Mouse (Mus musculus) E14TG2a.4 (cell line): ENCODE measurements around the gene Actn4.

Source experiments
- H3K27me3 ChIP-seq: 2 replicates; pipeline ENCODE4 v1.6.1; 2014; ENCODE audit warnings: low read length, control low read depth; ENCODE audit not compliant: insufficient read depth
- H3K36me3 ChIP-seq: 2 replicates; pipeline ENCODE4 v1.6.1; 2014; ENCODE audit warnings: low read length, control low read depth; ENCODE audit not compliant: insufficient read depth
- H3K4me1 ChIP-seq: replicated peaks from 2 replicates; pipeline ENCODE4 v1.6.1; 2014; ENCODE audit warnings: low read depth, low read length, control low read depth
- H3K4me3 ChIP-seq: replicated peaks from 2 replicates; pipeline ENCODE4 v1.5.1; 2014; ENCODE audit warnings: mild to moderate bottlenecking, low read length
- H3K9me3 ChIP-seq: 2 replicates; pipeline ENCODE4 v1.6.1; 2014; ENCODE audit warnings: low read length, control low read depth
- CTCF ChIP-seq: conservative IDR thresholded peaks from 2 replicates; pipeline ENCODE4 v1.5.1; 2014; ENCODE audit warnings: low read length
- NANOG ChIP-seq: IDR thresholded peaks from 2 replicates; pipeline ENCODE4 v1.6.1; 2014; ENCODE audit warnings: borderline replicate concordance, low read length, mixed read lengths
- POU5F1 ChIP-seq: IDR thresholded peaks from 2 replicates; pipeline ENCODE4 v1.6.1; 2014; ENCODE audit warnings: low read length, borderline replicate concordance

The Actn4 gene

DNA sequence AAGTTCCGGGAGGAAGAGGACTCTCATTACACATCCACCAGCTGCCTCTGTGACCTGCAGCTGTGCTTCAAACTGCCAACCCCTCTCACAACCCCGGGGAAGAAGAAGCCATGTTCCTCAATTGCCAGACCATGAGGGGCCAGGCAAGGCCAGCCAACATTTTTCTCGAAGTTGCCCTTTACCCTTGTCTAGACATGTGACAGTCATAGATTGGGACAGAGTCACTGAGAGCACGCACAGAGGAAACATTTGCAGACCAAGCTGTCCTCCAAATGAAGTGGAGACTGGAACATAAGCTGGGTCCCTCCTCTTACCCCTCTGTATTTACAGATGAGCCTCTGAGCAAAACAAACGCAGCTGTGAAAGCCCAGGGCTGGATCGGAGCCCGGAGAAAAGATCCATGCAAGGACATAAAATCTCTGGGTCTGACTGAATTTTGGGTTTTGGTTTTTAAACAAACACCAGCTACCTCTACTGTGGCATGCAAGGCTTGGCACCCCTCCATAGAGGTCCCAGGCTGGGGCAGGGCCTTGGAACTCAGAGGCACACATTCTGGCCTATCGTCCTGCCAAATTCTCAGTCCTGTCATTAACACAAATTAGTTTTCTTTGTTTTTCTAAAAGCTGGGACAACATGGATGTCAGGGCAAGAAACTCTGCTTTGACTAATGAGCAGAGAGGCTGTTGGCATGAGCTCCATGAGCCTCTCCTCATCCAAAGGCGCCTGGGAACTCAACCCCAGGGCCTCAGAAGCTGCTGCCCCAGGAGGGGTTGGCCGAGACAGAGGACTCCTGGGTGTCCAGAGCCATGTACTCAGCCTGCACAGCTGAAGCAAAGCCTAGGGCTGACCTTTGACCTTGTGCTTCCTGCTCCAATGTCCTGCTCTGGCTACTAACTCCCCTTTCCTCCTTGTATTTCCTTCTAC, 44.4 kb downstream of the Actn4 start:
- no peak for TF ChIP-seq CTCF
- no peak for TF ChIP-seq POU5F1
- TF ChIP-seq NANOG, result no peak
- Histone ChIP-seq H3K36me3 (peaks cover 100% of the 10 kb centered on the region), H3K4me1 (peaks cover 87% of the 10 kb centered on the region)

DNA sequence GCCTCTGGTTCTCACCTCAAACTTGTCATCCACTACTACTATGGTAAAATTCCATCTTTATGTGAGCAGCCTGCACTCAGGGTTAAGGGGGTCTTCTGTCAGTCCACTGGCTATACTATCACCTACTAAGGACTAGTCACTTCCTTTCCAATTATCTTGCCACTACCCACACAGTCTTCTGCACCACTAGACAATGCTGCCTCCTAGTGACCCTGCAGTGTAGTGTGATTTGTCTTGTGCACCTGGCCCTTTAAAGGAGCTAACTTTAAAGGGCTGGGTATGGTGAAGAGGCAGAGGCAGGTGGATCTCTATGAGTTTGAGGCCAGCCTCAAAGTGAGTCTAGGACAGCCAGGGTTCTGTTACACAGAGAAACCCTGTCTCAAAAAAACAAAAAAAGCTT, 45.6 kb downstream of the Actn4 start:
- peak; percentile 26 for TF ChIP-seq CTCF
- no peak for TF ChIP-seq POU5F1
- no peak for TF ChIP-seq NANOG
- Histone ChIP-seq H3K9me3 (no peaks in the 10 kb centered on the region), H3K27me3 (no peaks in the 10 kb centered on the region), H3K4me3 (no peak overlapping the region), H3K4me1 (peaks cover 85% of the 10 kb centered on the region), H3K36me3 (peaks cover 100% of the 10 kb centered on the region)

More for the DNA sequence above, 44.4 kb downstream of the Actn4 start:
- Histone ChIP-seq H3K9me3 (no peaks in the 10 kb centered on the region), H3K27me3 (no peaks in the 10 kb centered on the region), H3K4me3 (no peak overlapping the region)

GRCm38 (mm10) chr7:28913171-28913570, 49.0 kb downstream of the Actn4 start:
- peaks cover 69% of the 10 kb centered on the region for H3K4me1 ChIP-seq
- no peak overlapping the region for H3K4me3 ChIP-seq
- TF ChIP-seq CTCF (no peak), POU5F1 (no peak), NANOG (no peak)
- no peaks in the 10 kb centered on the region for H3K9me3 ChIP-seq
- H3K27me3 ChIP-seq, result no peaks in the 10 kb centered on the region
- peaks cover 100% of the 10 kb centered on the region for H3K36me3 ChIP-seq

GRCm38 (mm10) chr7:28911632-28912031, 50.5 kb downstream of the Actn4 start:
- Histone ChIP-seq H3K4me3 (no peak overlapping the region), H3K9me3 (no peaks in the 10 kb centered on the region), H3K4me1 (peaks cover 56% of the 10 kb centered on the region), H3K27me3 (no peaks in the 10 kb centered on the region), H3K36me3 (peaks cover 100% of the 10 kb centered on the region)
- TF ChIP-seq POU5F1 (no peak), CTCF (no peak), NANOG (no peak)

GRCm38 (mm10) chr7:28907195-28907594, 54.9 kb downstream of the Actn4 start:
- Histone ChIP-seq H3K4me3 (no peak overlapping the region), H3K4me1 (peaks cover 55% of the 10 kb centered on the region), H3K27me3 (no peaks in the 10 kb centered on the region), H3K36me3 (peaks cover 100% of the 10 kb centered on the region), H3K9me3 (no peaks in the 10 kb centered on the region)
- TF ChIP-seq NANOG (no peak), CTCF (no peak), POU5F1 (no peak)

DNA sequence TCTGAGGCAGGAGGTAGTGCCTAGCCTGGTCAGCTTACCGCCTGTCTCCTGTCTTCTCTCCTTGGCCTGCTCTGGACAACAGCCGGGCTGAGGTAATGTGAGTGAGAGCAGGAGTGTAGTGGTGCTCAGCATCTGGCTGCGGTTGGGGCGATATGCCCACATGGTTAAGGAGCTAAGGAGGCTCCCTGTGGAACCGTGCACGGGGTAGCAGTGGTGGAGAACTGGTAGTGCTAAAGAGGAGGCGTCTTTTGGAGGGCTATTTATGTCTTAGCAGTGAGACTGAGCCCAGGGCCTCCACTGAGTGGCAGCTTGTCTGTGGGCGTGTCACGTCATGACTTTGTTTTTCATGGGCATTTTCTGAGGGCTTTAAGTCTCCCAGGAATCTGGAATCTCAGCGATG, 58.4 kb downstream of the Actn4 start:
- TF ChIP-seq CTCF (no peak), POU5F1 (no peak), NANOG (no peak)
- Histone ChIP-seq H3K4me1 (peaks cover 34% of the 10 kb centered on the region), H3K36me3 (peaks cover 100% of the 10 kb centered on the region), H3K9me3 (no peaks in the 10 kb centered on the region), H3K27me3 (no peaks in the 10 kb centered on the region), H3K4me3 (no peak overlapping the region)

- no peaks in the 10 kb centered on the region for H3K27me3 ChIP-seq
Measured at GRCm38 (mm10) chr7:28902809-28903208, 59.3 kb downstream of the Actn4 start.

GRCm38 (mm10) chr7:28902180-28902579, 60.0 kb downstream of the Actn4 start:
- TF ChIP-seq CTCF (no peak), POU5F1 (no peak), NANOG (no peak)
- H3K9me3 ChIP-seq, result no peaks in the 10 kb centered on the region
- H3K27me3 ChIP-seq, result no peaks in the 10 kb centered on the region
- H3K36me3 ChIP-seq, result peaks cover 100% of the 10 kb centered on the region
- H3K4me1 ChIP-seq, result peaks cover 40% of the 10 kb centered on the region
- no peak overlapping the region for H3K4me3 ChIP-seq

More at GRCm38 (mm10) chr7:28902809-28903208, 59.3 kb downstream of the Actn4 start:
- TF ChIP-seq POU5F1, result no peak
- TF ChIP-seq CTCF, result no peak
- TF ChIP-seq NANOG, result no peak
- no peaks in the 10 kb centered on the region for H3K9me3 ChIP-seq
- peaks cover 40% of the 10 kb centered on the region for H3K4me1 ChIP-seq
- H3K4me3 ChIP-seq, result 0 out of 2 replicates have a peak overlapping the region, but pooled peaks have one; percentile 10
- H3K36me3 ChIP-seq, result peaks cover 100% of the 10 kb centered on the region
